Mouse (Mus musculus) Muller cell, postnatal 12 days (primary cell): Measurements from ENCODE around the gene Trio.

Experiments
- DNase-seq: peaks from one replicate; pipeline ENCODE4 v3.0.0-alpha.2; 2015; ENCODE audit errors: inconsistent ontology term

The Trio gene

DNA sequence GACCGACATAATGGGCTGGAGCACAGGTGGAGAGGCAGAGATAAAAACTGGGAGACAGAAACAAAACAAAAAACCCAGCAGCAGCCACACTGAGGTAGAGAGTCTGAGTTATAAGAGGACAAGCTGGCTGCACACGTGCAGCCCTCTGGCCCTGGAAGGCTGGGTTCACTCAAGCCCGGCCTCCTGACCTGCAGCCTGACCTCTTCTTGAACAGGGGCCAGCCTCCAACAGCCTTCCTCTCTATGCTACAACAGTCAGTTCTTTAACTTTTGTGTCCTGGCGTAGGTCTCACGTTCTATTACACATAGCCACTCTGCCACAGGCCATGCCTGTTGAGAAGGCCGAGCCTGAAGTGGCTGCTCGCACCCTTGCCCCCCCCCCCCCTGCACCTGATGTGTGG is 147.8 kb downstream of the Trio start:
- no peak for DNase-seq

DNA sequence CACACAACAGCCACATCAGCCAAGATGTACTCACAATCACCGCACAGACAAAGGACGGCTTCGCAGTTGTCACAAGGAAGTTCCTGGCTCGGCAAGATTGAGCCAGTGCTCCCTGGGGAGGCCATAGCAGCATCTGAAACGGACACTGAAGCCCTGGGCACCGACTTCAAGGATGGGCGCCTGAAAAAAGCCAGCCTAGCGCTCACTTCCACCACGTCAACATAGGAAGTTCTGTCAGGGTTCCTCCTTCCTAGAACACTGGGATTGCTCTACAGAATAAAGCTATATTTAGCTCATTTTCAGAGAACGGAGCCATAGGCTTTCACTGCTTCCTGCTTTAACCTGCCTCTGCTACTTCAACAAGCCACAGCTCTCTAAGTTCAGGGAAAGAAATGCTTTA is 149.3 kb downstream of the Trio start:
- DNase-seq: no peak

DNA sequence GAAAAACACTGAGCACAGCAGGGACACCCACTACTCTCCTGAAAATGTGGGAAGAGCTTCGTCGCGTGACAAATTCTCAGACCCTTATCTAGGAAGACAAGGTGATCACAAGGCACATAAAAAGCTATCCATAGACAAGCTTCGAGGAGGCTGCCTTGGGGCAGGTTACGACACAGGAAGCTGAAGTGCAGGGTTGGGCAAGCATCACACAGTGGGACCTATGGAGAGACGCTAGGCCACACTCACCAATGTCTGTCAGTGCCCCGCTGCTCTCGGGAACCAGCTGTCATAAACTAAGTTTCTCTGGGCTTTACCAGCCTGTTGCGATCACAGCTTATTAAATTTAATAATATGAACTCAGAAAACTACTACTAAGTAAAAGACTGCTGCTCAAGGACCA is 149.9 kb downstream of the Trio start:
- DNase-seq: no peak

DNA sequence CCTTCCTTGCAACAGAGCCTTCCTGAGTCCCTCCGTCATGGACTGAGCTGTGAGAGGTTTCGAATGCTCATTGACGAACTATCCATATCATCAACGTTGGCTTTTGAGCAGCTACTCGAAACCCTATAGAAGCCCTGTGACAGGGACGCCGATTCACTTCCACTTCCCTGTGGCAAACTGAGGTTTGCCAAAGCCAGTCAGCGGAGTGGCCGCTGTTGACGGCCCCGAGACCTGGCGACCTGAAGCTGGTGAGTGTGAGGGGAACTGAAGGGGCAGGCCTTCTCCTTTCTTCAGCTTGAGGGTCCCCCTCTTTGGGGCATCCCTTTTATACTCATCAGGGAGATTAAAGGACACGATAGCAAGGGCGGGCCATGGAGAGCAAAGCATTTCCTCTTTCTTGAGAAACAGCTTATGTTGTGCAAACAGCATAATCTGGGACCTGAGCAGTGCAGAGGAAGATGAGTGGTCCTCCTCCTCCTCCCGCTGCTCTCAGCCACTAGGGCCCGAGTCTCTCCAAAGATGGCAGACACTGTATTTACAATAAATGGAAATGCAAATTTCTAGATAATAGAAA is 151.8 kb downstream of the Trio start:
- DNase-seq: no peak

DNA sequence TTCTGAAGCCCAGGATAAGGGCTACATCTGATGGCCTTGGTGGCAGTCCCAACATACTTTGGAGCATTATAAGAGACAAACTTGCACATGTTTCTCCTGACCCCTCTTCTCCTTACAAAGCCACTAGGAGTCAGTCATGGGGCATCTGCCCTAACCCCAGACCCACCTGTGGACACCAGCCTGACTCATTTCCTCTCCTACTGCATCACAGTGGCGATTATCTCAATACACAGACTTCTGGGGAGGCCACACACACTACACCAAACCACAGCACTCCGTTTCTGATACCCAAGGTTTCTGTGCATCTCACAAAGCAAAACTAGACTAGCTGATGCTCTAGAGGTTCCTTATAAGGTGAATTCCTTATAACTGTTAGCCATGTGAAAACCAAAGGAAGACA is 153.4 kb downstream of the Trio start:
- no peak for DNase-seq

DNA sequence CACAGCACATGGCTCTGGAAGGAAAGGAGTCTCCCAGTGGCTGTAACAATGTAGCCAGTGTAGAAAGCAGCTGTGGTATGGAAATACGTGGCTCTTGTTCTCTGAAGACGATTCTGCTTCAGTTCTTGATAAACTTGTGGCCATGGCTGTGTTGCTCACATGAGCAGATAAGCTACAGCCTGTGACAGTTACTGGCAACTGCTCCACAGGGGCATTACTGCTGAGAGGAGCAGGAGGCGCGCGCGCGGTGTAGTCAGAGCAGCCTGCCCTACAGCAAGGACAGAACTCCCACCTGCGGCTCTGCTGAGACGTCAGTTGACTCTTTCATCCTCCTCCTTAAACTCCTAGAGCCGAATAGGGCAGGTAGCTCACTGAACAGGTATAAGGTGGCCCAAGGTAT is 153.9 kb downstream of the Trio start:
- DNase-seq: no peak

DNA sequence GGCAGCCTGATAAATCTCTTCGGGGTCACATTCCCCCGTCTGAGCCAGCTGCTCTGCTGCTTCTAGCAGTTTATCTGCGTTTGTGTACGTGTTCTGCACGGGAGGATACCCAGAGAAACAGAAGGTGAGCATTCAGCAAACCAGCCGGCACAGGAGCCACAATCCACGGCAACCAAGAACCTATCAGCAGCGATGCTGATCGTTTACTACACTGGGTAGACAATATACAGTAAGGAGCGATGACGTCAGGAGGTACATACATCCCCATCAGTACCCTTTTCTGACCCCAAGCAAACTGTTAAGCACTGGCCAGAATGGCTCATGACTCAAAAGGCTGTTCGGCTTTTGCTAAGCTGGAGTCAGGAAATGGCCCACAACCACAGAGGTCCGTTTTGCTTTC is 154.4 kb downstream of the Trio start:
- DNase-seq: no peak

DNA sequence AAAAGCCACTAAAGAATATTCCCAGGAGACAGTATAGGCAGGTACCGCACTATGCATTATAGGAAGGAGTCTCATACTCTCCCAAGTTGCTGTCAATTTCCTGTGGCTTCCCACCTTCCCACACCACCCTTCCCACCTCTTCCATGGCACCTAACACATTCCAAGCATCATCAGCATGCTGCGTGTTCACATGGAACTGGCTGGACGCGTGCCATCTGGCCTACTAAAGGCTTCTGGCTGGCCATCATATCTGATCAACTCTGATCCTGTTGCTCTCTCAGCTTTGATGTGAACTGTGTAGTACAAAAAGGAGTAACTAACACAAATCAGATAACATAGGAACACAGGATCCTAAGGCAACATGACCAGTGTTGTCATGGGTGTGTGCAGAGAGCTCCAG is 156.6 kb downstream of the Trio start:
- peak; percentile 28 for DNase-seq

DNA sequence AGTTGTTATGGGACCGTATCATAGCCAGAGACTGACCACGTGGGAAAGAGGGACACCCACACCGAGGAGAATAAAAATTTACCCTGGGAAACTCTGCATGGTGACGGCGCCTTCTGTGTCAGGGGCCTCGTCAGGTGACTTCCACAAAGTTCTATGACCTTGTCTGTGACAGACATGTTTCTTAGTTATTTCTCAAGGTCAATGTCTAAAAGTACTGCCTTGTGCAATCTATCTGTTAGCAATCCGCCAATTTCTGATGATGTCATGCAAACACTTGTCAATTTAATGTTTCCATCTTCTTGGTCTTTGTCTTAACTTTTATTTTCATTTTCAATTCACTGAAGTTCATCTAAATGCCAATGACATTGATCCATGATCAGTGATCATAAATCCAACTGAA is 157.8 kb downstream of the Trio start:
- DNase-seq: no peak

DNA sequence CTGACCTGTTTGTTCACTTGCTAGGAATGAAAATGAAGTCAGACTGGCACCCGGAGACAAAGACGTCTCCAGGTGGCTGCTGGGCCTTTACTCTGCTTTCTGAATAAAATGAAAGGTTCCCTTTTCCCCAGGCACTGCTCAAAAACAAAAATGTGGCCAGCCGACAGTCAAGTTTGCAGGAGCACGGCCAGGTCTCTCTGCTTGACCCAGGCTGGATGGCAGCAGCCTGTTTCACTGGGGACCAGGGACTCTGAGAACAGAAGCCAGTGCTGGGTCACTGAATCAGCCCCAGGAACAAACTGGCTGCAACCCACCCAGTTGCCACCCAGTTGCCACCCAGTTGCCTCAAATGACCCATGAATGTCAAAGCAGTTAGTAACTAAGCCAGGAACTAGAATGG is 159.2 kb downstream of the Trio start:
- DNase-seq: no peak

DNA sequence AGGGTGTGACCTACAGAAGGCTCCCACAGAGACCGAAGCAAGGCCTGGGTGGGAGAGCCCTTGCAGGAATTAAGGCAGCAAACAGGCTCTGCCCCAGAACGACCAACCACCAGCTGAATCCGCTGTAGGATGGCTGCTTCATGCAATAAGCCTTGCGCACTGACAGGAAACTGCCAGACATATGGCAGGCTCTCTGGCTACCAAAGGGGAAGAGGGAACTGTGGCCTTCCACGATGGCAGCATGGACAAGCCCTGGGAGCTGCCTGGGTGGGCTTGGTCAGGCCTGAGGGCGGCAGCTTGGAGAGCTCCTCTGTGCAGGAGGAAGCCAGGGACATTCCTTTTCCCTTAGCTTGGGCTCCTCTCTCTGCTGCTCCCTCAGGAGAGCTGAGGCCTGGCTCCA is 159.6 kb downstream of the Trio start:
- DNase-seq: no peak

DNA sequence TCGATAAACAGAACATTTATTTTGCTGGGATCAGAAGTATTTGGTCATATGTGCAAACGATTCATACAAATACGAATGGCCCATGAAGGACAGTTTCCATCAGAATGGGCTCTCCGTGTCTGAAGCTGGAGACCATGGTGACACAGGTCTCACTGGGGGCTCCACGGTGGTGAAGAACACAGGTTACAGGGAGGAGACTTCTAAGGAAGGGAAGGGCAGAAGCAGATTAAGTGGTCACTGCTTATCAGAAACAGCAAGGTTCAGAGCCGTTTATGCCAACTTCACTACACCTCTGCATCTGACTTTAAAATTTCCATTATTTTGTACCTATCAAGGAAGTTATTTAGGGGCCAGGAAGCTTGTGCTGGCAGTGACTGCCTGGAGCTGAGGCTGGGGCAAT is 161.3 kb downstream of the Trio start:
- DNase-seq: no peak

DNA sequence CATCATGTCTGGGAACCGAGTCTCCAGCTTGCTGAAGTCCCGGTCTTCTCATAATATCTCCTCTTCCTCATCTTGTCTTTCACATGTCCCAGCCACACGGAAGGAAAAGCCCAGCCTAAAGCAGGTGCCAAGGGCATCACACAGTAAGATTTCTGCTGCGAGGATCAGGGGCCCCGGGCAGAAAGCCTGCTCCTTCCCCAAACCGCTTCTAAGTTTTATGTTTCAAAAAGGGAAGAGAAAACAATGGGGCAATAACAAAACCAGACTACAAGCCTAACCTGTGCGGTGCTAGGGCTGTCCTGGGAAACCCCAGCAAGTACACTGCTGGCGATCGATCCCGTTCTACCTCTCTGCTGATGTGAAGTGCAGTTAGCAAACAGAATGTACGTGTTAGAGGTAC is 162.7 kb downstream of the Trio start:
- no peak for DNase-seq

DNA sequence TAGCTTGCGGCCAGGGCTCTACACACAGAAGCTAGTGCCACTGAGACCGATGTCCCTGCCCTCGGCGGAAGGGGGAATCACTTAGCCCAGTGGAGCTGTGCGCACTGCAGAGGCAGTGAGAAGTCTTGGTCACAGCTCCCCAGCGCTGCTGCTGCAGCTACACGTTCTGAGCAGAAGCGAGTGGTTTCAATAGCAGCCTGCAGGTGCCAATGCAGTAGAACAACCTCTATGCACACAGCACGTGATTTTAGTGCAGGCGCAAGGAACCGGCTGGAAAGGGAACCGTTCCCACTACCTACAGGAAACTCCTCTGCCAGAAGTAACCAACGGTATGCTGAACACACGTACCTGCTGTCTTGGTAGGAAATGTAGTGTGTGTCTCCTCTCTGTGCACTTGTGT is 165.2 kb downstream of the Trio start:
- DNase-seq: no peak

DNA sequence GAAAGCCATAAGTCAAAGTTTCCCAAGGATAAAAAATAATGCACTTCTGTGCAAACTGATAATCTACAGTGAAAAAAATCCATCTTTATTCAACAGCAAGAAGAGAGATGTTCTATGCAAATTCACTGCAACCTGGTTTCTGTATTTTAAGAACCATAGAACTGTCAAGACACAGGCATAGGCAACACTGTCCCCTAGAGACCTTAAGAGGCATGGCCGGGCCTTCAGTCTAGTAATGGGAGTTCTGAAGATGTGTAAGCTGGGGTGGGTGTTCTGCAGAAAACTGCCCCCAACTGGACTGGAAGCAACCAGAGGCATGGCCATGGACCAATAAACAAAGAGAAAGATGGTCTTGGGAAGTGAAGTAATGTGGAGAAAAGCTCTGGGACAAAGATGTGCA is 166.1 kb downstream of the Trio start:
- no peak for DNase-seq

DNA sequence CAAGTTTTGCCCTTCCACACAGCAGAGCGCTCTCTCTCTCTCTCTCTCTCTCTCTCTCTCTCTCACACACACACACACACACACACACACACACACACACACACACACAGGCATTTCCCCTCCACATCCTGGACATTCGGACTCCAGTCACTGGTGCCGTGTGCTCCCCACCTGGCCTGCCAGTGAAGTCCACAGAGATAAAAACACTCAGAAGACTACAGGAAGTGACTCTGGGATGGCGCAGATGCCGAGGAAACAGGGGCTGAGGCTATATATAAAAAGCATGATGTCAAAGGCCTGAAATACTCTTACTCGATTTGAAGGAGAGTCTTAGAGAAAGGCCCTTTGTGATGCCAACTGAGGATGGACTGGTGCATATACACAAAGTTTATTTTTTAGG is 166.5 kb downstream of the Trio start:
- no peak for DNase-seq

DNA sequence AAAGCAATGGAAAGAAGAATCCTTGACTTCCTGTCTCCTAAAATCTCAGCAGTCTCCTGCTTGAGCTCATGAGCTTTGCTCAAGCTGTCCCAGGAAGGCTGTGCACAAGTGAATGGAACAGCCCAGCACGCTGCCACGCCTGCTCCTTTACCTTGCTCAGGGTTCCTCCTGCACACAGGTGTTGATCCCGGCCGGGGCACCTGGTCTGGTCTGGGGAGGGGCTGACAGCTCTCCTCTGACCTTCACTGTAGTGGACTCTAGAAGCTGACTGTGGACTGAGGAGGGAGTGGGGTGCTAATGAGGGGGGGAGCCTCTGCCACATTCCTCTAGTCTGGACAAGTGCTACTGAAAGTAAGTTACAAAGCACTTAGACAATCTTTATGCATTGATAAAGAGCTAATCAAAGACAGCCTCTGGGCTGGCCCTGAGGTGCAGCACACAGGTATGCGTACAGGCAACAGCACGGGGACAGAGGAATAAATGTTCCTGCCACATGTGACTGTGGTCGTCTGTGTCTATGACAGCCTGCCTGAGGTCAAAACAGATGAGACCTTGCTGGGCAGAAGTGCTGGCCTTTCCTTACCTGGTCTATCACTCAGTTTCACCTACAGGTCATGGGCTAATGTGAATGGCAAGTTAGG is 167.3 kb downstream of the Trio start:
- no peak for DNase-seq

DNA sequence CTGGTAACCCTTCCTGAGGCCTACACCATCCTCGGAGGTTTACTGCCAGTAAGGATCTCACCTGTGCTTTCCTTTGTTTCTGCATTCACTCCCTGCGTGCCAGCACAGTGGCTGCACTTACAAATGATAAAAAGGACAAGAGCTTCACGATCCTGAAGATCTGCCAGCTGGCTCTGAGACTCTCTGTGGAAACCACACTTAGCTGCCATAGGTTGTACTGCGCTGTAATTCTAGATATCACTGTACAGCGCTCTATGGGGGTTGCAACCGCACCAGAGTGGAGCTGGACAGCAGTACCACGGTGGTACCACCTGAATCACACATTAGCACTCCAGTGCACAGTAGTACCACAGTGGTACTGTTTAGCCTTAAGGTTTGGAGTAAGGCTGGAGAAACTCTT is 168.4 kb downstream of the Trio start:
- no peak for DNase-seq

DNA sequence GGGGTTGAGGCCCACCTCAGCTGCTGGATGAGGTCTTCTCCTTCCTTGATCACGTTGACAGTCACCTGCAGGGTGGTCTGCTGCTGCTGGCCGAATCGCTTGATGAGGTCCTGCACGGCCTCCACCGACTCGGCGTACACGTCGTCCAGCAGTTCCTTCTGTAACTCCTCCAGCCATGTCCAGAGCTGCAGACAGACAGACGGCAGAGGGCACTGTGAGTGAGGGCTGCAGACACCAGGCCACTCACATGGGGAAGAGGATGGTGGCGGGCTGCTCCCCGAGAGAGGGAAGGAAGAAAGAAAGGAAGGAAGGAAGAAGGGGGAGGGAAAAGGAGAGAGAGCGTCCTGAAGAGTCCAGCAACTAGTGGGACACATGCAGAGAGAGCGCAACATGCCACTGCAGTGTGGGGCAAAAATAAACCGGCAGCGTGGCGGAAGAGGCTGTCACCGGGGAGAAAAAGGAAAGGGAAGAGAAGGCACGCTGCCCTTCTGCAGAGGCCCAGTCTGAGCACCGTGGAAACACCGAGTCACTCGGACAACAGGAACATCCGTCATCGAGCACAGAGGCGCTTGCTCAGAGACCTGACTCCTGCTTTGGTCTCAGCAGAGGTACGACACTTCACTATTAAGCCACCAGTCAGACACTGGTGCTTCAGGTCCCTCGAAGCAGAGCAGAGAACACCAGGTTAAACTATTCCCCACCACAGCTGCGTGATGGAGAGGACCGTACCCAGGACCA is 169.4 kb downstream of the Trio start:
- no peak for DNase-seq

DNA sequence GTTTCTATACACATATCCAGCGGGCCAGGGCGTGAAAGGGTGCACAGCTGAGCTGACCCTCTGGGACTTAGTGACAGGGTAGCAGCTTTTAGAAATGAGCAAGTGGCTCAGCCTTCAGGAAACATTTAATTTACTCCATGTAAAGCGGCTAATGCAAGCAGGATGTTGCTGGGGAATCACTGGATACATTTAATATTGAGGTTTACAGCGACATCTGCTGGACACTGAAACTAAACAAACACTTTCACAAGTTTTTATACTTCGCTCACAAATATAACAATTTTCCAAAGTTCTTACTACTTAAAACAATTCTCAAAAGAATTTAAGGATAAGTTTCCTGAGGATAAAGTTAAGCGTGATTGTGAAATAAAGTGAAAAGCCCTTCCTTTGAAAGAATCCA is 174.3 kb downstream of the Trio start:
- DNase-seq: no peak

DNA sequence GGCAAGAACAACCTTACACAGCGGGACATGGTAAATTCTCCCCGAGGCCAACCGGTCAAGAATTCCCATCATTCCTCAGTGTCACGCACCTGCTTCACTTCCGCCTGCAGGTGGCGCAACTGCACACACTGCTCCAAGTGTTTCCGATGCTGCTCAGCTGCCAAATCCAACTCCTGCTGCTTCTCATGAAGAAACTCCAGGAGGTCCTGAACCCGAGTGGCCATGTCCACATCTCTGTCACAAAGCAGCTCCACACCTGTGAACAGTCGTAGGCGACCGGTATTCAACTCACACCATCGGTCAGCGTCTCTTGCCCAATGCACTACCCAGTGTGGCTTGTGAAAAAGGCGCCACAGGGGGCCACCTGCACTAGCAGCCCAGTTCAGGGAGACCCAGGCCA is 174.7 kb downstream of the Trio start:
- peak; percentile 36 for DNase-seq

DNA sequence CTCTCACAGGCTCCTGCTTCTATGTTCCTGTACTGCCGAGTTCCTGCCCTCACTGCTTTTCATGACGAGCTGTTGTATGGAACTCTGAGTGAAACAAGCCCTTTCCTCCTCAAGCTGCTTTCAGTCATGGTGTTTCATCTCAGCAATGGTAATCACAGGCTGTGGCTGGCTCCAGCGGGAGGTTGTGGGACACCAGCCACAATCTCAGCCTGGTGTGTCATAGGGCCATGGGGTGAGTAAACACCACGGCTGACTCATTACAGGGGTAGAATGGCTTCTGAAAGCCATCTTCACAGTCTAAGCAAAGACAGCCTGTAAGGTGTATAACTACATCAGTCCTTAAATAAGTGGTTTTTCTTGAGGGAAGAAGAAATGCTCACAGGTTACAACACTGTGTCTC is 175.7 kb downstream of the Trio start:
- peak; percentile 67 for DNase-seq

DNA sequence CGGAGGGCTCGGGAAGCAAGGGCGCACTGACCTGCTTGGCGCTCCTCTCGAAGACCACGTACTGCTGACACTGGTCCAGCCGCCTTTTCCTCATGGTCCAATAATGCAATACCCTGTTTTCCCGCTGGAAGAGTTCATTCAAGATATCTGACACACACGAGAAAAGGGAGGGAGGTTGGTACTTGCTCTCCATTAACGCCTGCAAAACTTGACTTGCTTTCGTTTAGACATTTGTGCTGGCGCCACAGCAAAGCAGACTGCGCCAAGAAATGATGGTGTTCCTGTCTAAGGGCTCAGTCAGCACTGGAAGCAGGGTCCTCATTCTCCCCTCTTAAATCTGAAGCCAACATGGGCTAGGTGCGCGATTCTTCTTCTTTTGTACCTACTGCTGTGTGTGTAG is 184.0 kb downstream of the Trio start:
- no peak for DNase-seq

DNA sequence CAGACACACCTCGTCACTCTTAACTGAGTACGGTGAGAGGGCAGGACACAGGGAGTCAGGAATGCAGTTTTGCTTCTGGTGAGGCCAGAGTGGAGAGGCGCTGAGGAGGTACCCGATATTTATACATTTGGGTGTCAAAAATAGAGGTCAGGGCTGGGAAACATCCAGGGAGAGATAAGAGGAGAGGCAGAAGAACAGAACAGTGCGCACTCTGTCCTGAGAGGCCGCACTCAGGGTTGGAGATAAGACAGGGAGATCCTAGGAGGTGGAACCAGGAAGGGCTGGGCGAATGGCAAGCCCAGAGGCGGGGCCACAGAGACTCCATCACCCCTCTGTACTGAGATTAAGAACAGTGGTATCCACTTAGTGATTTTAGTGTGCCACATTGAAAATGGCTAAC is 185.1 kb downstream of the Trio start:
- no peak for DNase-seq
